Mouse (Mus musculus) MEL (cell line): Measurements from ENCODE around the gene Pcgf2.

Experiments
- CTCF ChIP-seq, 3 experiments: IDR thresholded peaks in 2 of 3; conservative IDR thresholded peaks in 1 of 3; 2 replicates each; pipeline ENCODE4 v1.5.1; 2011 to 2012; ENCODE audit warnings: low read length in 3 of 3, low read depth in 2 of 3, mild to moderate bottlenecking in 2 of 3, improper control_type of control experiment in 1 of 3, inconsistent platforms in 1 of 3, mixed read lengths in 1 of 3, moderate library complexity in 1 of 3; ENCODE audit not compliant: control insufficient read depth in 1 of 3, insufficient read depth in 1 of 3, poor library complexity in 1 of 3, severe bottlenecking in 1 of 3
- ELF1 ChIP-seq: IDR thresholded peaks from 2 replicates; pipeline ENCODE4 v1.6.1; 2014; ENCODE audit warnings: low read depth, mild to moderate bottlenecking, inconsistent platforms, low read length, improper control_type of control experiment, moderate library complexity
- MYB ChIP-seq: IDR thresholded peaks from 2 replicates; pipeline ENCODE4 v1.6.1; 2011; ENCODE audit warnings: mild to moderate bottlenecking, low read depth, low read length, improper control_type of control experiment
- POLR2A ChIP-seq, 2 experiments: IDR thresholded peaks; 2 replicates each; pipeline ENCODE4 v1.6.1; 2011 to 2012; ENCODE audit warnings: low read length in 2 of 2, mild to moderate bottlenecking in 2 of 2, control low read depth in 1 of 2, improper control_type of control experiment in 1 of 2, low read depth in 1 of 2, moderate library complexity in 1 of 2; ENCODE audit not compliant: control insufficient read depth in 1 of 2, insufficient read depth in 1 of 2, poor library complexity in 1 of 2
- ZC3H11A ChIP-seq: IDR thresholded peaks from 2 replicates; pipeline ENCODE4 v1.6.1; 2012; ENCODE audit warnings: low read depth, mild to moderate bottlenecking, inconsistent platforms, low read length, improper control_type of control experiment
- ZKSCAN1 ChIP-seq: IDR thresholded peaks from 2 replicates; pipeline ENCODE4 v1.6.1; 2012; ENCODE audit warnings: low read depth, mild to moderate bottlenecking, inconsistent platforms, low read length, improper control_type of control experiment, moderate library complexity

GRCm38 (mm10) chr11:97677381-97677780, 22.9 kb downstream of the Pcgf2 start:
- TF ChIP-seq ZKSCAN1 = no peak
- no peak for TF ChIP-seq ZC3H11A
- TF ChIP-seq POLR2A (IDR thresholded peaks at IDR 0.05; ENCODE audit: control insufficient read depth in 1 of 2, insufficient read depth in 1 of 2, low read depth in 1 of 2, low read length in 2 of 2, poor library complexity in 1 of 2) = no peak
- TF ChIP-seq MYB = no peak
- no peak for TF ChIP-seq ELF1
- no peak for TF ChIP-seq CTCF (IDR thresholded peaks at IDR 0.05 in 2 of 3, conservative IDR thresholded peaks at IDR 0.05 in 1 of 3; ENCODE audit: control insufficient read depth in 1 of 3, insufficient read depth in 1 of 3, low read depth in 2 of 3, low read length in 3 of 3, poor library complexity in 1 of 3, severe bottlenecking in 1 of 3)
